Mouse (Mus musculus) 3134 (cell line): ENCODE results near the gene Msl1.
A peak's percentile ranks its signal among the peaks of the same experiment; 100 is the strongest.

Experiments
- DNase-seq: peaks from one replicate; pipeline ENCODE4 v3.0.0-alpha.2; 2011; ENCODE audit warnings: low spot score; ENCODE audit not compliant: insufficient read length; ENCODE audit errors: extremely low read depth

Gene Msl1

GRCm38 (mm10) chr11:98763502-98763861 lies 31.8 kb upstream of the Msl1 start:
- no peak for DNase-seq

- DNase-seq: no peak
Measured at GRCm38 (mm10) chr11:98764091-98764490, 31.2 kb upstream of the Msl1 start.

- DNase-seq: no peak
Measured at GRCm38 (mm10) chr11:98764746-98765145, 30.6 kb upstream of the Msl1 start.

GRCm38 (mm10) chr11:98765421-98766309 lies 29.7 kb upstream of the Msl1 start:
- DNase-seq: no peak

GRCm38 (mm10) chr11:98766346-98766745 lies 29.0 kb upstream of the Msl1 start:
- DNase-seq: no peak

GRCm38 (mm10) chr11:98766816-98767215 lies 28.5 kb upstream of the Msl1 start:
- DNase-seq: no peak

GRCm38 (mm10) chr11:98767276-98767675 lies 28.0 kb upstream of the Msl1 start:
- DNase-seq: no peak

GRCm38 (mm10) chr11:98767713-98768112 lies 27.6 kb upstream of the Msl1 start:
- DNase-seq: no peak

GRCm38 (mm10) chr11:98768127-98769006 lies 26.9 kb upstream of the Msl1 start:
- DNase-seq: no peak

- no peak for DNase-seq
Measured at GRCm38 (mm10) chr11:98769007-98769954, 26.0 kb upstream of the Msl1 start.

- no peak for DNase-seq
Measured at GRCm38 (mm10) chr11:98770096-98770975, 25.0 kb upstream of the Msl1 start.

- no peak for DNase-seq
Measured at GRCm38 (mm10) chr11:98771131-98771530, 24.2 kb upstream of the Msl1 start.

GRCm38 (mm10) chr11:98771844-98772525 lies 23.3 kb upstream of the Msl1 start:
- DNase-seq: no peak

- peak; percentile 92 for DNase-seq
Measured at GRCm38 (mm10) chr11:98772667-98773171, 22.6 kb upstream of the Msl1 start.

GRCm38 (mm10) chr11:98773635-98774295 lies 21.6 kb upstream of the Msl1 start:
- DNase-seq: peak; percentile 100

GRCm38 (mm10) chr11:98774582-98775347 lies 20.6 kb upstream of the Msl1 start, which contains the start of gene Nr1d1:
TSS of gene Nr1d1 (minus strand) at chr11:98775333.
- no peak for DNase-seq

GRCm38 (mm10) chr11:98775348-98776051 lies 19.8 kb upstream of the Msl1 start:
- peak; percentile 97 for DNase-seq
